Mouse (Mus musculus) E14TG2a.4 (cell line): ENCODE data around the gene Mmgt2.

ENCODE experiments used
- CTCF ChIP-seq: conservative IDR thresholded peaks from 2 replicates; pipeline ENCODE4 v1.5.1; 2014; ENCODE audit warnings: low read length
- NANOG ChIP-seq: IDR thresholded peaks from 2 replicates; pipeline ENCODE4 v1.6.1; 2014; ENCODE audit warnings: borderline replicate concordance, low read length, mixed read lengths

DNA sequence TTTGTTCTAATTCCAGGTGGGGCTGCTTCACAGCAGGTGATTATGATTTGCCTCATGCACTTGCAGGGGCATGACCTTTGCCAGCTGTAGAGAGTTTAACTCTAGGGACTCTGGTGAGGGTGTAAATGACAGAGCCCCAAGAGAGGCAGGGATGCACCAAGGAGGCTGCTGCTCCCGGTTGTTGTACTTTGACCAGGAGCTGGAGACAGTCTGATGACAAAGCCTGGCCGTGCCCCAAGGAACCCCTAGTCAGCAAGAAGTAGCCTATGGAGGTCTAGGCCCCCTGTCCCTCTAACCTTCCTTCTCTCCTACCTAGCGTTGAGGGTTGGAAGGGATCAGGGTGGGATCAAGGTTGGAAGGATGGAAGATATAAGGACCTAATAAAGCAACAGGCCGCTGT lies 33.0 kb upstream of the Mmgt2 start:
- TF ChIP-seq CTCF (no peak), NANOG (no peak)
